Mouse (Mus musculus) ovary, postnatal 10 days (tissue): ENCODE data around the gene Fgf9.
A peak's percentile ranks its signal among the peaks of the same experiment; 100 is the strongest.

Experiments
- DNase-seq: peaks from one replicate; pipeline ENCODE4 v3.0.0; 2022; ENCODE audit warnings: low spot score

The Fgf9 gene

DNA sequence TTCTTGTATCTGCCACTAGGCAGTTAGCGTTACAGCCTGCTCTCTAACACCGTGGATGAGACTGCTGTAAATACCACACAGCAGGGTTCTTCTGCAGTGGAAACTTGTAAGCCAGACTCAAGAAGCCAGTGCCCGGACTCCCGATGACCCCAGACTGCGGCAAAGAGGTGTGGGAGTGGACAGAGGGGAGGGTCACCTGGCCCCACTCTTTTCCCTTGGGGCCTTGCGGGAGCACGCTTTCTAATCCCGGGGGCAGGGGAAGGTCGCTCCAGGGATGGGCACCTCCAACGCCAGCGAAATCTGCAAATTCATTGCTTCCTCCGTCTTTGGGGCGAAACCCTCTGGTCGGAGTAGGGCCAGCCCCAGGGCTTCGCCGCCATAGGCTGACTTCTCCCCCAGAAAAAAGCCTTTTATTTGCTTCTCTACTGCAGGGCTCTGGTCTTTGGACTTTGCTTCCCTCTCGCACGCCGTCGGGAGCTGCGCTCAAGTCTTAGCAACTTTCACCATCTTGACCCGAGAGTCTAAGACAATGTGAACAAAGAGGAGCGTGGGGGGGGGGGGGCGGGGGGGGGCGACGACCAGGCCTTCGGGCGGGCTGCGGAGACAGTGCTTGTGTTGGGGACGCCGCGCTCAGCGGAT lies at the start of gene Fgf9:
TSS of gene Fgf9 (plus strand) at position 67 of the 639 bp plus-strand sequence.
- peak; percentile 6 for DNase-seq

DNA sequence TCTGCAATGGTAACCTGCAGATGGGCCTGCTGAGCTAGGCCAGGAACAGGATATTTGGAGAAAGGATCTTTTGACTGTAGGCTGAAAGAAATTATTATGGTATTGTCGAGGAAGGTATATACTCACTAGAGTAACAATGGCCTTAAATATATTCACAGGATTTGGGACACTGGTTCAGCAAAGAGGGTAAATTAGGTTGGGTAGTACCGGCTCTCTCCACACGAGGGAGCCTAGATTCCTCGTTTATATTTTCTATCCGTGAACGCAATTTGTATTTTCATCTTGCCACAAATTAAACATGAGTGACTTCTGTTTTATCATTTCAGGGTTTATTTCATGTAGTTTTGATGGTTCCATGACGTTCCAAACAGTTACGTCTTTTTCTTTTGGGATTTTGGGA lies 35.8 kb upstream of the Fgf9 start:
- peak; percentile 22 for DNase-seq

DNA sequence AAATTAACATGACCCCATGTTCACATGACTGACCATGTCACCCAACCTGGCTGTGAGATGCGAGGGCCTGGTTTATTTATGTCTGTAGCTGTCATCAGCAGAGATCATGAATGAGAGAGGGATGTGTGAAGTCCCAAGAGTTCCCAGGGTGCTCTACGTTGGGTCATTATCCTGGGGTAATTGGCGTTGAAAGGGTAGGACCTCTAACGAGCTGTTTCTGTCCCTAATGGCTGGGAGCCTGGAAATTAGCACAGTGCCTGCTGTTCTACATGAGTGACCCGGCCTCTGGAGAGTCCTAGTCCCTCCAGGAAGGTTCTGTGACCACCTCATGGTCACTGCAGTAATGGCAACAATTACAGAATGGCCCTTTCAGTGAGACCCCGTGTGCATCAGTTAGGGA lies 34.2 kb upstream of the Fgf9 start:
- DNase-seq, result no peak

DNA sequence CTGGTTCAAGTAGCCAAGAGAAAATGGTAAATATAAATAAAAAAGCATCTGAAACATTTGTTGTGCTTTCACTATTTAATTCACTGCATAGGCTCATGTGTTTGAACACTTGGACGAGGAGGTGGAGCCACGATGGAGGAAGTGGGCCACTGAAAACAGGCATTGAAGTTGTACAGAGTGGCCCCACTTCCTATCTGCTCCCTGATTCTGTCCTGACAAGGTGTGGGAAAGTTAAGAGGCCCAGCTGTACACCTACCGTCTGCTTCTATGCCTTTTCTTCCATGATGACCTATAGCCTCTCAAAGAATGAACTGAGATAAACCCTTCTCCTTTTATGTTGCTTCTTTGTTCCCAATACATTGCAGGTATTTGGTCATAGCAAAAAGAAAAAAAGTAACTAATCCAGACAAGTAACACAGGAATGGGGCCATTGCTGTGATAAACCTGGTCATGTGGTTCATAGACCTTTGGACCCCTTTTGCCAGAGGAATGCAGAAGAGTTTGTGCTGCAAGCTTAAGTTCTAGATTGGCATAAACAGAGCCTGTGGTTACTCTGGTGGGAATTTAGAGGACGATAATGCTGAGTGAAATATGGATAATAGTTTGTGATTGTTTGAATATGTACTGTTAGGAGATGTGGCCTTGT lies 23.6 kb upstream of the Fgf9 start:
- DNase-seq, result no peak

DNA sequence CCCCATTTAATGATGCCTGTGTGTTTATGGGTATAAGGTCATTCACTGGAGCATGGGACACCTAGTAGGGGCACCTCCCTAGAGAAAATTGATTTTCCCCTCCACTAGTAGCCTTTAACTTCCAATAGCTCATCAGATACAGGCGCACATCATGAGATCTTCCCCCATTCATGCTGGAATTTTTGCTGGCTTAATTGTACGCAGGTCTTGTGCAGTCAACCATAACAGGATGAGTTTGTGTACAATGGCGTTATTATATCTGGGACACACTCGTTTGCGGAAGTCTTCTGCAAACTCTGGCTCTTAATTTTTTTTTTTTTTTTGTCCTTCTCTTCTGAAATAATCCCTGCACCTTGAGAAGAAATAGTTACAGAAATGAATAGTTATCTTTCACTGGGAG lies 19.7 kb upstream of the Fgf9 start:
- no peak for DNase-seq

DNA sequence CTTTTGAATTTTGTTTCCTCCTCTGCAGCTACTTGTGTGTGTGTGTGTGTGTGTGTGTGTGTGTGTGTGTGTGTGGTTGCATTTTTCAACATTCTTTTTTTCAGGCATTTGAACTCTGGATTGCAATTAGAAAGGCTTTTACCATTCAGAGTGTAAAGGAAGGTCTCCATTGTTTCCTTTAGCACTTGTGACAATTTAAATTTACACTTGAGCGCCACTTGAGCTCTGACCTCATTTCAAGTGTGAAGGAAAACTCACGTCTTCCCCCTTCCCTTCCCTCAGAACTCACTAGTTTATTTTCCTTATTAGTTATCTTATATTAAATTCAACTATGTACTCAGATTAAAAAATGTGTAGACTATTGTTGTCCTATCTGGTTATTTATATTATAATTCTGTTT lies 2.8 kb upstream of the Fgf9 start:
- DNase-seq, result no peak

DNA sequence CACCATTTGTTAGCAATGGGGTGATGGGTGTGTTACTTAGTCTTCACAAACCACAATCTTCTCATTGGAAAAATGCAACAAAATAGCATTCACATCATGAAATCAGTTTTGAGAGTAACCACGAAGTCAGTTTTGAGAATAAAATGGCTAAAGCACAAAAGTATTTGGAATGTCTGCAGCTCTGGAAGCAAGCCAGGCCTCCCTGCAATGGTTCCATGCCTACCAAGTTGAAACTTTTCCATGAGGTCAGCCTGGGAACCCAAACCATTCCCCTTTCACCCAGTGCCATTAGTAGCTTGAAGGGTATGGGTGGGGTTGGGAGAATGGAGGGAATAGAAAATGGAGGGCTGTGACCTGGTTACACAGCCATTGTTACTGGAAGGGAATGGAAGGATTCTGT lies 1.7 kb upstream of the Fgf9 start:
- no peak for DNase-seq

DNA sequence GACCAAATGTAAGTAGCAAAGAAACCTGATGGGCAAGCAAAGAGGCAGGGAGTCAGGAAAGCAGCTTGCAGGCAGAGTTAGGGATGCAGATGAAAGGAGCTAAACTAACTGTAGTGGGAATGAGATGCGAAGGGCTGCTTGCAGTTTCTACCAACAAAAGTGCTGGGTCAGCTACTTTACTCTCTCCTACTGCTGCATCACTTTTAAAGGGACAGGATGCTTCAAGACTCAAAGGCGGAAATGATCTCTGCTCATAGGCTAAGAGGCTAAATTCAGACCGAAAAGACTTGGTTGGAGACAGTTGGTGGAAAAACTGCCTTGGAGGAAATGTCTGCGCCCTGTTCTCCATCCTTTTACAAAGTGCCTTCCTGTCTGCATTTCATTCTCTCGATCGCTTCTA lies 420 bp upstream of the Fgf9 start:
- DNase-seq, result no peak

DNA sequence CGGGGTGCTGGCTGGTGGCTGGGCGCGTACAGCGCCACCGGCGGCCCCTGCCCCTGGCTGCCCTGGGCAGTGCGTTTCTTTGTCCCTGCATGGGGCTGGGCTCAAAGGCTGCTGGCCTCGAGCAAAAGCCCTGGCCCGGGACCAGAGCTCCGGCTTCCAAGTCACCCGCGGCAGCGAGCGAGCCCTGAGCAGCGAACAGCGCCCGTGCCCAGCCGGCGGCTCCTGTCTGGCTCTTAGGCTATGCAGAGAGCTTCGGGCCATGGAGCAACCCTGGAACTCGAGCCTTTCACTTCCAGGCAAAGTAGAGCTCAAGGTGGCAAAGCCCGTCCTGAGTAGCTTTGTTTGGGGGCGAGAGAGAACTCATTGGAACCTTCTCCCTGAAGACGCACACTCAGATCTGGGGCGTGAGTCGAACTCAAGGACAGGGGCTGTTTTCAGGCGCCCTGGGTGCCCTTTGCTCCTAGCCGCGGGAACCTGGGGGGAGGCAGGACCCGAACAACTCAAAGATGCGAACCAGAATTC lies 834 bp downstream of the Fgf9 start:
- peak; percentile 18 for DNase-seq

DNA sequence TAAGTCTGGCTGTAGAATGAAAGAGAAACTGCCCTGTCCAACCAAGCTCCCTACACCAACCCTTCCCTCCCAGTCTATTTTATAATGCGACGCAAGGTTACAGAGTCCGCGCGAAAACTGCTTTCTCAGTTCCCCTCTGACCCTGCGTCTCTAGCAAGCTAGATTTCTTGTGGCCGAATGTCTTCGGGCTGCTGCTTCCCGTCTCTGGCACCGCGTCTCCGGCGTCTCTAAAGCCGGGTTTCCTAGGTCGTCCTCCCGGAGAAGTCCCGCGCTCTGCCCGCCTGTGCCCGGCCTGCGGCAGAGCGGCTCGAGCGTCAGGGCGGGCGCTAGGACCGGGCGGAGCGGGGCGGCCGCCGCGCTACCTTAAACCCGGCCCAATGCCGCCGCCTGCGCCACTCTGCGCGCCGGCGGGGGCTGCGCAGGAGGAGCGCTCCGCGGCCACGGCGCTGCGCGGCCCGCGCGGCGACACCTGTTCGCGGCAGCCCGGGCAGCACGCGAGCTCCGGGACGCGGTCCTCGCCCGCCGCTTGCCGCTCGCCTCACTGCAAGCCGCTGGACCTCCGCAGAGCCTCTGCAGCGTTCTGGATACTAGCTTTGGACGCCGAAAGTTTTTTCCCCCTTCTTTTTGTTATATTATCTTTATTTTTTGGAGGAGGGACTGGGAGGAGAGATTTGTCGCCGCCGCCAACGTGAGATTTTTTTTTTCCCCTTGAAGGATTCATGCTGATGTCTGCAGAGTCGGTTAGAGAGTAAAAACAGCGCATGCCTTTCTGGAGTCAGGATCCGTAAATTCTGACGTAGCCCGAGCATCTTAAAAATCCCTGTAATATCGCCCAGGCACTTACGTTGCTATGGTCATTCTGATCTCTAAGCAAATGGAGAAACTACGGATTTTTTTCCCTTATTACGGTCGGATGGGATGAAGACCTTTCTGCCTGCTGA lies 1.8 kb downstream of the Fgf9 start:
- DNase-seq, result peak; percentile 39

DNA sequence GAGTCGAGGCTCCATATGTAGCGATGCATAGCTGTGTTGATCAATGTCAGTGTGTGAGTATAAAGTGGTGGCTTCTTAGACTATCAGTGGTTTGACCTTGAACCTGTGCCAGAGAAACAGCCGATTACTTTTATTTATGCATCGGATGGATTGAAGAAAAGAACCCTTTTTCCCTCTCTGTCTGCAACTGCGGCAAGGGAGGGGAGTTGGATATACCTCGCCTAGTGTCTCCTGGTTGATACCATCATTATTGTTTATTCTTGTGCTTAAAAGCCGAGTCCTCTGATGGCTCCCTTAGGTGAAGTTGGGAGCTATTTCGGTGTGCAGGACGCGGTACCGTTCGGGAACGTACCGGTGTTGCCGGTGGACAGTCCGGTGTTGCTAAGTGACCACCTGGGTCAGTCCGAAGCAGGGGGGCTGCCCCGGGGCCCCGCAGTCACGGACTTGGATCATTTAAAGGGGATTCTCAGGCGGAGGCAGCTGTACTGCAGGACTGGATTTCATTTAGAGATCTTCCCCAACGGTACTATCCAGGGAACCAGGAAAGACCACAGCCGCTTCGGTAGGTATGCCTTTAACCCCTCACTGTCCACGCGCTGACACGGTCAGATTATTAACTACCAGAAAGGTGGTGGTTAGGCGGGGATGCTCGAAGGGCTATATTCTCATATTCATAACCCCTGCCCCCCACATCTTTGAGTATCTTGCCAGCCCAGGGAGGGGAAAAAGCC lies 2.6 kb downstream of the Fgf9 start:
- peak; percentile 9 for DNase-seq

DNA sequence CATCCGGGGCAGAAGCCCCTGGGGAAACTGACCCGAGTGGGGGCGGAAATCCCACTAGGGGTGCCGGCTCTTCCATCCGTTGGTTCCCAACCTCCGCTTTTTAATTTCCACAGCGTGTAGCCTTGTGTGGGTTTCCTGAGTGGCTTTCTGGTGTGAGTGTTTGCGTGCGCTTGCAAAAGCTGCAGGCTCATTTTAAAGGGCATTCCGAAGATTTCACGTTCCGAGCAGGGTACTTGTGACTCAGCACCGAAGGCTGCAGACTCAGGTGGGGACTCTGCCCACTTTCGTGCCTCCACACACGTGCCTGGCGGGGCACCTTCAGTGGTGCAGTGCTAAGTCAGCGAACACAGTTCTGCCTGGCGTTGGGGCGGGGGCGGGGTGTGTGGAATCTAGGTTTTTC lies 3.6 kb downstream of the Fgf9 start:
- no peak for DNase-seq

DNA sequence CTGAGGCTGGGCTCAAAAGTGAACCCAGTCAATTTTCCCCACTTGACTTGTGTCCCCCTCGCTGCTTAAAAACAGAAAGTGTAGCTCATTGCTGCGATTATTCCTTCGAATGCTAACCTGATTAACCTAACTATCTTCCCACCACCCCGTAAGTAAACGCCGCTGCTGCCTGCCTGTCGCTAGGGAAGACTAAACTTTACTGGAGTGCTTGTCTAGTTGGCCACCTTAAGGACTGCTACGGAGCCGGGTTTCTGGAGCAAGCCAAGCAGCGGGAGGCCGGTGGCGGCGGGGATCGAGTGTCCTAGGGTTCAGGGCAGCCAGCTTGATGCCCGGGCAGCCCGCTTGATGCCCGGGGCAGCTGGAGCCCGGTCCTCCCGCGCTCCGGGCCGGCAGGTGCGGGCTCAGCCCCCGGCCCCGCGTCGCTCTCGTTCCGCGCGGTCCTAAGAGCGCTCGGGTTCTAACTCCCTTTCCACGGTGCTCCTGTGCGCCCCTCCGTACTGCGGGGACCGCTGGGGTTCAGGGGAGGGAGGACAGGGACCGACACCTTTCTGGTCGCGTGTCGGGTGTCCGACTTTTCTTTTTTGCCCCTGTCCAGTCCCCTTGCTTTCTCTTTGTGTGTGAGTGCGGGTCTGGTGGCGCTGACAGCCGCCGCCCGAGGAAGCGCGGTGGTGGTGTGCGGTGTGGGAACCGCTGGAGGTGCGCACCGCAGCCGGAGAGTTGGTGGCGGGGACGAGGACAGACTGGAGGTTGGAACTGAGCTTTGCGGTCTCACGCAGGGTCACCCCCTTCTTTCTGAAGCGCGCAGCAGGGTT lies 4.5 kb downstream of the Fgf9 start:
- peak; percentile 10 for DNase-seq

DNA sequence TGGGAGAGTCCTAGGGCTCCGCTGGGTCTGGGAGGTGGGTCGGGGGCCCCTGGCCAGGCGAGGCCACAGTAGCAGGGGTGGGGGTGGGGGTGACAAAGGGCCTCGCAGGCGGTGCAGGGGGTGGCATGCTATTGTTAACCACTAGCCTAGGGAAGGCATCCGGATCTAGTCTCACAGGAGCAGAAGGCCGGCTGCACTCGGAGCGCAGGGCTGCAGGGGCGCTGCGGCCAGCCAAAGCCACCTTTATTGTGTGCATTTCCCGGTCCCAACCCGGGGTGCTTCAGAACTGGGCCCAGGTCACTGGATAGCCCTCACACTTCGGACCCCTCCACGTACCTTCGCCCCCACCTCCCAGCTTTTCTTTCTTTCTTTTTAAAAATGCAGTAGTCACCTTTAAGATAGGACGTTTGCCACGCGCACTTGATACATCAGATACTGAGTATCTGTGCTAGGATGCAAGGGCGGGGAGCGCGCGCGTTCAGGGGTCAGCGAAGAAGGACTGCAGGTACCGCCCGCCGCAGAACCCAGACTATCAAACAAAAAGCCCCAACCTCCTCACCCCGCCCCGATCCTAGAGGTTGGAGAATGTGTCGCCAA lies 5.2 kb downstream of the Fgf9 start:
- DNase-seq, result no peak

DNA sequence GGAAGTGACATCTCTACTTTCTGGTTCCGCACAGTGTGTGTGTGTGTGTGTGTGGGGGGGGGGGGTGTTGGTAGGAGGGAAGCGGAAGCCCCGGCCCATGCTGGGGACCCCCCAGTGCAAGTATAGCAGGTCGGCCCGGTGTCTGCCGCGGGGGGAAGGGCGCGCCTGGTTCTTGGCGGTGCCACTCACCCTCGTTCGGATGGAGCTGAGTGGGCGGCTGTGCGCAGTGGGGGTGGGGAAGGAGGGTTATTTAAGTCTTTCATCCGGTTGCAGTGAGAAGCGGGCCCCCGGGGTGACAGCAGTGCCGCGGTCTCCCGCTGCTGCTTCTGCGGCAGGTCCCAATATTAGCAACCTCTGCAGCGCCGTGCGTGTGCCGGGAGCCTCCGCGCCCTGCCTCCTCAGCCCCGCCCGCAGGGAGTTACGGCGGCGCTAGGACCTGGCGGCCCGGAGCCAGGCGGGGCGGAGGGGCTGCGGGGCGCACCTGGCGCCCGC lies 5.7 kb downstream of the Fgf9 start:
- DNase-seq, result peak; percentile 9

DNA sequence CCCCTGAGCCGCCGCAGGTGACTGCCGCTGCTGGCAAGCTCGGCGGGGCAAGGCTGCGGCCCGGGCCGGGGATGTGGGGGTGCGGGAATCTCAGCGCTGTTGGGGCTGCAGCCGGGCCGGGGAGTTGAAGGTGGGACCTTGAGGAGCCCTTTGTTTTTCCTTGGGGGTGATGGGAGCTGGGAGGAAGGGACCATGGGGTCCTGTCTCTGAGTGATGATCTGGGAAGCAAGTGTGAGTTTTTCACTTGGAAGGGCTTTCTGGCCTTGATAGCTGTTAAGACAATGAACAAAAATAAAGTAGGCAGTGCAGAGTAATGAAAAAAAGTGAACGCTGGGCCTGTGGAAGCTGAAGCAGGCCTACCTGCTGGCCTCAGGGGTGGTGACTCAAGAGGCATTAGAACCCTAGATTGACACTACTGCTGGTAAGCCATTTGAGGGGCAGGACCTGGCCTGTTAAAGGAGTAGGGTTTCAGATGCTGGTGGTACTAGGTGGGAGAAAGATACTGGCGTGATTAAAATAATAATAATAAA lies 6.4 kb downstream of the Fgf9 start:
- no peak for DNase-seq

DNA sequence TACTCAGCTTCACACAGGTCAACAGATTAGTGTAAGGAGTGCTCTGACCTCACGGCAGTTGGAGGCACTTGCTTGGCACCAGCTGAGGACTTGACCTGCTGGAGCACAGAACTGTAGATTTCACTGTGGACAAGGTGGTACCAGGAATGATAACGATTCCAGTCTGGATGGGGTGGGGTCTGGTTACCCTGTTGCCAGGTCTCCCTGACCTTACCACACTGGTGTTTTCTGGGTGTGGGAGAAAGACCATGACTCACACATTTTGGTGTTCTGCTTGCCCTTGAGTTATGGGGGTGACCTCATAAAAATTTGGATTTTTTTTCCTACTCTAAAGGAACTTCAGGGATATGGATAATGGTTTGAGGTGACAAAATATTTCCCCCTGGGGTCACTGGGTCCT lies 9.1 kb downstream of the Fgf9 start:
- DNase-seq, result no peak

DNA sequence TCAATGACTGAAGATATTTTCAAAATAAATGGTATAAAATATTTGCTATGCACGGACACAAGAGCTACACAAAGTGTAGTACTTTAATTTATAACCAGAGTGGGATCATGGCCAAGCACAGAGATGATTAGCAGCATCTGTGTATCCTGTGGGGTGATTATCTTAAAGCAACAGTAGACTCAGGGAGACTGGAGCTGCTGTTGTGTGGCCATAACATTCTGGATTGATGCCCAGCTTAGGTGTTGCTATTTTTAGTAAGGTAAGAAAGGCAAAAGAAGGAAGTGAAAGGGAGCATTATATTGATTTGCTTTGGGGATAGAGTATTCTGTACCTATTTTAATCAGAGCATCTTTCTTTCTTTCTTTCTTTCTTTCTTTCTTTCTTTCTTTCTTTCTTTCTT lies 11.6 kb downstream of the Fgf9 start:
- no peak for DNase-seq

DNA sequence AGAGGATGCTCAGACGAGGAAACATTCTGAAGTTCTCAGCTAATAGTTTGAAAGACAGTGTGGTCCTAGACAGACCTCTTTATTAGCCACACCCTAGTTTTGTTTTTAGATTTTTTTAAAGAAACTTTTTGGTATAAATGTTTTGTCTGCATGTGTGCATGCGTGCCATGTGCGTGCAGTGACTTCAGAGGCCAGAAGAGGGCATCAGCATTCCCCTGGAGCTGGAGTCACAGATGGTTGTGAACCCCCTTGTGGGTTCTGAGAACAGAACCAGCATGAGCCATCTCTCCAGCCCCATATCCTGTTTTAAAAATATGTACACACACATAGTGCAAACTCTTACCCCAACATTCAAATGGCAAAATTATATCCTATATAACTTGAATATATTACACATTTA lies 13.9 kb downstream of the Fgf9 start:
- DNase-seq, result no peak

DNA sequence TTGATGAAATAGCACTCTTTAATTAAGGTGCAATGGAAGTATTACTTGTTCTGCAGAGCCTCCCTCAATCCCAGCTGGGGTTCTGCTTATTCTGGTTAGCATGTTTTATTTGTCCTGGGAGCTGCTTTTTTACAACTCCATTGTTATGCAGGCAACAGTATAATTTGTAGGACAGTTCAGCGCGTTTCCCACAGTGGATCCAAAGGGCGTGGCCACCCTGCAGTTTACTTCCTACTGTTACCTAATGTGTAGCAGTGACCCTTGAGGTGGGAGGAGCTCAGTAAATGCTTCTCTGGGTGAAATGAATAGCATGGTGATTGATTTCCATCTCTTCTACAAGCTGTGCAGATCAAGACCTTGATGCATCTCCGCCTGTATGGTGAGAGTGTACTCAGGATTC lies 17.0 kb downstream of the Fgf9 start:
- no peak for DNase-seq
